Mouse (Mus musculus): ENCODE results near the gene Kcnd3. TPM values are rescaled to one million over a fixed set of nuclear protein-coding genes. Genes with fewer than 3 reads are reported as not detected.

Kcnd3 gene
- polyA plus RNA-seq, 1 experiment from 2014 or later: 0.24 TPM

DNA sequence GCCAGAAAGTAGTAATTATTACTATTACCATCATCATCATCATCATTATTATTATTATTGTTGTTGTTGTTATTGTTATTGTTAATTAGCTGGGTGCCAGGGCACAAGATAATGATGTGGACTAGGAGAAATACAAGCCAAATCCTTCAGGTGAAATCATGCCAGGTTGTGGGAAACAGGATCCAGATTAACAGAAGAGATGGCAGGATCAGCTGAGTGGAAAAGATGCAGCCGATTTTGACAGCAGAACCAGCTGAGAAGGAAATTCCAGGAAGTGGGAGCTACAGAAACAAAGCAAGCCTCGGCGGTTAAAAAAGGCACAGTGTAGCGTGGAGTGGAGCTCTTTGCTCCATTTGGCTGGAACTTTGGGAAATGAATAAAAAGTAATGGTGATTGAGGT, 171.0 kb downstream of the Kcnd3 start:
- H3K9ac ChIP-seq (replicated peaks): no peak overlapping the region
- ATAC-seq (ENCODE audit: insufficient number of reproducible peaks, insufficient read depth, low FRiP score, low TSS enrichment, low read depth): no peak
- no peaks in the 10 kb centered on the region for H3K4me1 ChIP-seq (replicated peaks)
- no peak overlapping the region for H3K4me2 ChIP-seq
- H3K9me3 ChIP-seq: no peaks in the 10 kb centered on the region
- 53% methylated on average over 4 of the region's 4 CpGs for WGBS
- H3K27me3 ChIP-seq: no peaks in the 10 kb centered on the region
- no peak overlapping the region for H3K4me3 ChIP-seq (replicated peaks)
- H3K36me3 ChIP-seq: no peaks in the 10 kb centered on the region
- H3K27ac ChIP-seq: no peak overlapping the region

DNA sequence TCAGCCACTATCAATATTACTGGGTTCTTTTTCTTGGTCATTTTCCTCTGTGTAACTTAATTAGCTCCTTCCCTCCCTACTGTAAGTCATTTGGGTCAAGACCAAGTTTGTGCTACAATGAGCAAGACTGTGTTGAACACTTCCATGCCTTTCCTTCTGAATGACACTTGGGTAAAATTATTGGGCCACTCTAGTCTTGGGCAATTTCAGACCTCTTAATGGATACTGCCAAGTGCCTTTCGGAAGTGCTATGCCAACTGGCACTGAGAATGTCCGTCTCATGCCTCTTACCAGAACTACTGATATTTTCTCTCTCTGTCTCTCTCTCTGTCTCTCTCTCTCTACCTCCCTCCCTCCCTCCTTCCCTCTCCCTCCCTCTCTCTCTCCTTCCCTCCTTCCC, 173.8 kb downstream of the Kcnd3 start:
- Histone ChIP-seq H3K27me3 (no peaks in the 10 kb centered on the region), H3K36me3 (no peaks in the 10 kb centered on the region), H3K4me1 (replicated peaks) (no peaks in the 10 kb centered on the region), H3K4me3 (replicated peaks) (no peak overlapping the region), H3K9me3 (no peaks in the 10 kb centered on the region), H3K4me2 (no peak overlapping the region), H3K9ac (replicated peaks) (no peak overlapping the region), H3K27ac (no peak overlapping the region)
- 92% methylated on average over 2 of the region's 2 CpGs for WGBS
- ATAC-seq (ENCODE audit: insufficient number of reproducible peaks, insufficient read depth, low FRiP score, low TSS enrichment, low read depth): no peak

DNA sequence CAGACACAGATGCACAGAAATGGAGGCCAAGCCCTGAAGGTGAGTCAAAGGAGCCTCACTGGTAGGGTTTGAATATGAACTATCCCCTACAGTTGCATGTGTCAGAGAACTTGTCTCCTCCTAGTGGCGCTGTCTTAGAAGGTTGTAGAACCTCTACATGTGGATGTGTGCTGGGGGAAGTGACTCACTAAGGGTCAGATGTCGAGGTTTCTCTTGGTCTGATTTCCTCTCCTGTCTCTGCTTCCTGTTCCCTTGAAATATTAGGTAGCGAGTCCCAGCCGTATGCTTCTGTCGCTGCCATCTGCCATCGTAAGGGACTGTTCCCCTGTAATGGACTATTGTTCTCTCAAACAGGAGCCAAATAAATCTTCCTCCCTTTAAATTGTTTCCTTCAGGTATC, 175.1 kb downstream of the Kcnd3 start:
- Histone ChIP-seq H3K9me3 (no peaks in the 10 kb centered on the region), H3K27me3 (no peaks in the 10 kb centered on the region), H3K4me1 (replicated peaks) (peaks cover 3% of the 10 kb centered on the region; the same call in 1 of the 2 replicates), H3K4me3 (replicated peaks) (no peak overlapping the region), H3K4me2 (no peak overlapping the region), H3K9ac (replicated peaks) (no peak overlapping the region), H3K36me3 (no peaks in the 10 kb centered on the region), H3K27ac (no peak overlapping the region)
- WGBS: 64% methylated on average over 6 of the region's 6 CpGs
- ATAC-seq (ENCODE audit: insufficient number of reproducible peaks, insufficient read depth, low FRiP score, low TSS enrichment, low read depth): no peak

- no peak for ATAC-seq (ENCODE audit: insufficient number of reproducible peaks, insufficient read depth, low FRiP score, low TSS enrichment, low read depth)
- H3K9me3 ChIP-seq: no peaks in the 10 kb centered on the region
- H3K4me2 ChIP-seq: no peak overlapping the region
- H3K36me3 ChIP-seq: no peaks in the 10 kb centered on the region
- peaks cover 14% of the 10 kb centered on the region for H3K4me1 ChIP-seq (replicated peaks)
- H3K27me3 ChIP-seq: no peaks in the 10 kb centered on the region
- 49% methylated on average over 2 of the region's 2 CpGs for WGBS
- H3K9ac ChIP-seq (replicated peaks): no peak overlapping the region
- peak overlapping the region; percentile 31; the same call in 1 of the 2 replicates for H3K27ac ChIP-seq
- no peak overlapping the region for H3K4me3 ChIP-seq (replicated peaks)
Observed at GRCm38 (mm10) chr3:105632296-105632695, 180.2 kb downstream of the Kcnd3 start.

- Histone ChIP-seq H3K9me3 (no peaks in the 10 kb centered on the region), H3K9ac (replicated peaks) (no peak overlapping the region), H3K4me3 (replicated peaks) (no peak overlapping the region), H3K4me2 (no peak overlapping the region), H3K27ac (no peak overlapping the region), H3K4me1 (replicated peaks) (peaks cover 14% of the 10 kb centered on the region), H3K36me3 (no peaks in the 10 kb centered on the region), H3K27me3 (no peaks in the 10 kb centered on the region)
- no peak for ATAC-seq (ENCODE audit: insufficient number of reproducible peaks, insufficient read depth, low FRiP score, low TSS enrichment, low read depth)
- WGBS: 88% methylated on average over 3 of the region's 3 CpGs
Observed at GRCm38 (mm10) chr3:105633021-105633420, 180.9 kb downstream of the Kcnd3 start.

DNA sequence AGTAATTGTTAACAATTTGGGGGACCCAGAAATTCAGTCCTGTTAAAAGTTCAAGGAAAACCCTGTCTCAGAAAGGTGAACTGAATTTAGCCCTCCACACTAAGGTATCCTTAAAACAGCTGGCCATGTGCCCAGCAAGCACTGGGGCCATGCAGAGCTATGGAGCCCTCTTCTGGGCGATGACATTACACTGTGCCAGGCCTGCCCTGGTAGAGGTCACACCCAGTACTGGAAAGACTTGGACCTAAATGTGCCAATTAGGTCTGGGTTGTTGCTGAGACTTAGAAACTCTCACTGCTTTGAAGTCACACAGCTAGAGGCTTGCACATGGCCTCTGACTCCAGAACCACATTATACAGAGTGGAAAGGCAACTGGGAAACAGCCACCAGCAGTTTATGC, 190.1 kb downstream of the Kcnd3 start:
- Histone ChIP-seq H3K4me3 (replicated peaks) (no peak overlapping the region), H3K9me3 (no peaks in the 10 kb centered on the region), H3K36me3 (no peaks in the 10 kb centered on the region), H3K27ac (no peak overlapping the region), H3K4me2 (no peak overlapping the region), H3K9ac (replicated peaks) (no peak overlapping the region), H3K4me1 (replicated peaks) (no peaks in the 10 kb centered on the region), H3K27me3 (no peaks in the 10 kb centered on the region)
- 54% methylated on average over 1 of the region's 1 CpGs for WGBS
- no peak for ATAC-seq (ENCODE audit: insufficient number of reproducible peaks, insufficient read depth, low FRiP score, low TSS enrichment, low read depth)

DNA sequence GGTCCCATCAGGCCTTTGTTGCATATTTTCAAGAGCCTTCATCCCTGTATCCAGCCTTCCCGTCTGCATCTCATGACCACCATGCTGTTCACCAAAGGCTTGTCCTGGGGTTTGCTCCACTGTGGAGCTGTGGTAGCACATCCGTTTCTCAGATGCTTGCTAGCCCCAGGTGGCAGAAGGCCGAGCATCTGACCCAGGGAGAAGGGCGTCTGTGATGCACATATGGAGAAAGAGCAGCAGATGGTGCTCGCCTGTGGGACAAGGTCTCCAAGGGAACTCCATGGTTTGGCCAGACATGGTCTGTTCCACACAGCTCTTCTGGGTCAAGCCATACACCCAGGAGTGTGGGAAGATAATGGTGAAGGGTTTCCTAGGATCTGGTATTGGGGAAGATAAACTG, 191.4 kb downstream of the Kcnd3 start:
- no peak for ATAC-seq (ENCODE audit: insufficient number of reproducible peaks, insufficient read depth, low FRiP score, low TSS enrichment, low read depth)
- no peaks in the 10 kb centered on the region for H3K36me3 ChIP-seq
- H3K4me2 ChIP-seq: no peak overlapping the region
- WGBS: 80% methylated on average over 5 of the region's 5 CpGs
- H3K27me3 ChIP-seq: no peaks in the 10 kb centered on the region
- H3K9ac ChIP-seq (replicated peaks): no peak overlapping the region
- no peaks in the 10 kb centered on the region for H3K9me3 ChIP-seq
- H3K27ac ChIP-seq: no peak overlapping the region
- no peaks in the 10 kb centered on the region for H3K4me1 ChIP-seq (replicated peaks)
- H3K4me3 ChIP-seq (replicated peaks): no peak overlapping the region

DNA sequence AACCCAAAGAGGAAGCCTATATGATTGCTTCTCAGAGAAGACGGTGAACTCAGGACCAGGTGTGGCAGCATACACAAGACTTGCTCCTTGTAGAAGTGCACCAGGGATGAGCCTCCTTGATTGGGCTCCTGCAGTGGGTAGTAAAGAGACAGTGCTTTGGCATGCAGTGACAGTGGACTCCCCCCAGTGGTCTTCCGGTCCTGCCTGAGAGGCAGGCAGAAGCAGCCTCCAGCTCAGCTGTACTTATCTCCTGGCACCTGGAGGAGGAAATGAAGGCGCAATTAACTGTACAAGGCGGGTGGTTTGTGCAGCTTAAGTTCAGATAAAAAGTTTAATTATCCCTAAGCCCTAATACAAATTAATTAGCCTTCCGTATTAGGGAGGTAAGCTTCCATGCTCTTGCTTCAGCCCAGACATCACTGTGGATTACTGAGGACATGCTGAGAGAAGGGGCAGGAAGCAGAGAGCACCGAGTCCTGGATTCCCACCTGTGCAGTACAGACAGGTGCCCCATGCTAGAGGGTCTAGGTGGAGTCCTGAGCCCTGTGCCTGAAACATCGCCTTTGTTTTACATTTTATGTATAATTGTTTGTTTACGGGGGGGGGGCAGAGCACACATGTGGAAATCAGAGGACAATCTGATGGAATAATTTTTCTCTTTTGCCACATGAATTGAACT, 196.9 kb downstream of the Kcnd3 start:
- WGBS: 67% methylated on average over 8 of the region's 8 CpGs
- Histone ChIP-seq H3K36me3 (no peaks in the 10 kb centered on the region), H3K4me2 (no peak overlapping the region), H3K9ac (replicated peaks) (no peak overlapping the region), H3K4me3 (replicated peaks) (no peak overlapping the region), H3K27me3 (no peaks in the 10 kb centered on the region), H3K4me1 (replicated peaks) (no peaks in the 10 kb centered on the region), H3K27ac (no peak overlapping the region), H3K9me3 (no peaks in the 10 kb centered on the region)
- no peak for ATAC-seq (ENCODE audit: insufficient number of reproducible peaks, insufficient read depth, low FRiP score, low TSS enrichment, low read depth)

- no peak overlapping the region for H3K9ac ChIP-seq (replicated peaks)
- no peaks in the 10 kb centered on the region for H3K4me1 ChIP-seq (replicated peaks)
- H3K9me3 ChIP-seq: no peaks in the 10 kb centered on the region
- H3K36me3 ChIP-seq: no peaks in the 10 kb centered on the region
- ATAC-seq (ENCODE audit: insufficient number of reproducible peaks, insufficient read depth, low FRiP score, low TSS enrichment, low read depth): no peak
- no peaks in the 10 kb centered on the region for H3K27me3 ChIP-seq
- WGBS: 88% methylated on average over 13 of the region's 13 CpGs
- no peak overlapping the region for H3K27ac ChIP-seq
- H3K4me3 ChIP-seq (replicated peaks): no peak overlapping the region
- H3K4me2 ChIP-seq: no peak overlapping the region
Observed at GRCm38 (mm10) chr3:105653544-105654380, 201.6 kb downstream of the Kcnd3 start.

DNA sequence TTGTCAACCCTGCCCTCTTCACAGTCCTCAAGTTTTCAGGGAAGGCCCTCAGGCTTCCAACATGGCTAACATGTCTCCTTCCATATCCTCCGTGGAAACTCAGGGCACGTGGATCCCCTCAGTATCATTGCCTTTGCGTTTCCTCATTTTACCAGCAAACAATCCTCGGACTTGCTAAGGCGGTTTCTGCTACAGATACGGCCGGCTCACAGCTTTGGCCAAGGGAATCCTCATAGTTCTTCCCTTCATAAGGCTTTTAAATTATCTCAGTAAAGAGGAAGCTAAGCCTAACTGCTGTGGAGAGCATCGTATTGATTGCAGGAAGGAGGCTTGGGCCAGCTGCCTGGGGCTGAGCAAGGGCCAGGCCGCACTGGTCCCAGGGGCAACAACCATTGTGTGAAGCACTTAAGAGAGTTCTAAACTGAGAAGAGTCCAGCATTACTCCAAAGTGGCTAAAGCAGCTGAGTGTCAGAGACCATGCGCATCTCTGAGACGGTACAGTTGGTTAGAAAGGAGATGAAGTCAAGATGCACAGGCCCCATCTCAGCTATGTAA, 203.0 kb downstream of the Kcnd3 start:
- Histone ChIP-seq H3K27ac (no peak overlapping the region), H3K4me1 (replicated peaks) (no peaks in the 10 kb centered on the region), H3K36me3 (no peaks in the 10 kb centered on the region), H3K9ac (replicated peaks) (no peak overlapping the region), H3K27me3 (no peaks in the 10 kb centered on the region), H3K9me3 (no peaks in the 10 kb centered on the region), H3K4me2 (no peak overlapping the region), H3K4me3 (replicated peaks) (no peak overlapping the region)
- 93% methylated on average over 11 of the region's 11 CpGs for WGBS
- no peak for ATAC-seq (ENCODE audit: insufficient number of reproducible peaks, insufficient read depth, low FRiP score, low TSS enrichment, low read depth)

GRCm38 (mm10) chr3:105660530-105660929, 208.4 kb downstream of the Kcnd3 start:
- Histone ChIP-seq H3K4me2 (no peak overlapping the region), H3K36me3 (no peaks in the 10 kb centered on the region), H3K27me3 (no peaks in the 10 kb centered on the region), H3K27ac (no peak overlapping the region), H3K9ac (replicated peaks) (no peak overlapping the region), H3K9me3 (no peaks in the 10 kb centered on the region), H3K4me1 (replicated peaks) (no peaks in the 10 kb centered on the region), H3K4me3 (replicated peaks) (no peak overlapping the region)
- ATAC-seq (ENCODE audit: insufficient number of reproducible peaks, insufficient read depth, low FRiP score, low TSS enrichment, low read depth): no peak
- 70% methylated on average over 2 of the region's 2 CpGs for WGBS

Measured in limb, embryonic 12.5 days (tissue).